Mouse (Mus musculus) adrenal gland, postnatal 10 days (tissue): ENCODE results near the gene Usmg5. TPM values are rescaled to one million over a fixed set of nuclear protein-coding genes. Genes with fewer than 3 reads are reported as not detected.

Experiments
- DNase-seq: peaks from one replicate; pipeline ENCODE4 v3.0.0; 2021; ENCODE audit warnings: mixed read lengths
- total RNA-seq, 2 experiments: library from RNA; stranded (reverse); gene quantifications; 2 replicates each; pipeline ENCODE4 v1.2.3; 2021

The Usmg5 gene
- total RNA-seq, 2 experiments from 2014 or later, result 1,198 to 1,276 TPM

GRCm38 (mm10) chr19:47057684-47058083 is 32.8 kb downstream of the Usmg5 start:
- DNase-seq, result no peak

- no peak for DNase-seq
Measured at GRCm38 (mm10) chr19:47053471-47053870, 37.0 kb downstream of the Usmg5 start.

- DNase-seq, result no peak
Measured at GRCm38 (mm10) chr19:47052927-47053326, 37.5 kb downstream of the Usmg5 start.

GRCm38 (mm10) chr19:47050271-47051032 is 40.0 kb downstream of the Usmg5 start, which contains the start of gene Pcgf6:
Gene Pcgf6 (minus strand): TSS chr19:47050906.
- peak; percentile 84 for DNase-seq

- no peak for DNase-seq
Measured at GRCm38 (mm10) chr19:47049840-47050239, 40.6 kb downstream of the Usmg5 start.

GRCm38 (mm10) chr19:47049061-47049460 is 41.4 kb downstream of the Usmg5 start:
- DNase-seq, result no peak

- peak; percentile 51 for DNase-seq
Measured at GRCm38 (mm10) chr19:47047236-47047833, 43.1 kb downstream of the Usmg5 start.

- DNase-seq, result no peak
Measured at GRCm38 (mm10) chr19:47046343-47046742, 44.1 kb downstream of the Usmg5 start.

- no peak for DNase-seq
Measured at GRCm38 (mm10) chr19:47043608-47044007, 46.8 kb downstream of the Usmg5 start.

GRCm38 (mm10) chr19:47040720-47041473 is 49.5 kb downstream of the Usmg5 start:
- DNase-seq, result peak; percentile 47

- no peak for DNase-seq
Measured at GRCm38 (mm10) chr19:47036596-47036995, 53.9 kb downstream of the Usmg5 start.

GRCm38 (mm10) chr19:47034916-47035315 is 55.5 kb downstream of the Usmg5 start:
- DNase-seq, result no peak

Other genes starting within 250 kb of the Usmg5 start
- gene Ina, start 75.9 kb downstream of the Usmg5 start, total RNA-seq, result 10 to 100 TPM in 1 of 2 experiments, 1 to 10 TPM in 1; 7.6 to 12.2 TPM
- 10 to 100 TPM; 73.1 to 77.3 TPM for gene Nt5c2, start 75.5 kb downstream of the Usmg5 start, total RNA-seq
- gene Pcgf6, start 39.7 kb downstream of the Usmg5 start, total RNA-seq, result 1 to 10 TPM; 8.6 to 8.9 TPM
- 1 to 10 TPM; 4.4 to 4.8 TPM for gene Taf5, start 22.9 kb downstream of the Usmg5 start, total RNA-seq
- 10 to 100 TPM; 18.9 to 20.5 TPM for gene Pdcd11, start 121 bp upstream of the Usmg5 start, total RNA-seq
- 1 to 10 TPM; 3.5 to 4.9 TPM for gene Calhm2, start 47.6 kb upstream of the Usmg5 start, total RNA-seq
- gene Calhm1, start 53.6 kb upstream of the Usmg5 start, total RNA-seq, result not detected
- not detected for gene Calhm3, start 67.1 kb upstream of the Usmg5 start, total RNA-seq
- gene Neurl1a, start 88.2 kb upstream of the Usmg5 start, total RNA-seq, result 10 to 100 TPM; 13.6 to 19.4 TPM